Mouse (Mus musculus): Measurements from ENCODE around the gene Sez6l.

Sez6l gene

DNA sequence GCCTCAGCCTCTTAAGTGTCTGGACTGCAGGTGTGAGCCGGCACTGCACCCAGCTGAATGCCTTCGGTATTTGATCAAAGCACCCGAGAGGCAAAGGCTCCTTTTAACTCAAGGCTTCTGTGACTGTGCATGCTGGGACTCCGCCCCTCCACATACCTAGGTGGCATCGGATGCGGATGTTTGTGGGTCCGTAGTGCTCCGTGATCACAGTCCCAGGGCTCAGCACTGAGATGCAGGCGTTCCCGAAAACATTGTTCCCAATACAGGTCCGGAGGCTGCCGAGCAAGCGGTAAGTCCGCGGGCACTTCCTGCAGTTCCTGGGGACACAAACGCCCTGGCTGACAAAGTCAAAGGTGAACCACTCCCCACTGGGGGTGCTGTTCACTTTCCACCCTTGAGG is 186.0 kb downstream of the Sez6l start:
- peak in 1 of 2 experiments; percentile 5 for DNase-seq (ENCODE audit: low spot score in 2 of 2)

DNA sequence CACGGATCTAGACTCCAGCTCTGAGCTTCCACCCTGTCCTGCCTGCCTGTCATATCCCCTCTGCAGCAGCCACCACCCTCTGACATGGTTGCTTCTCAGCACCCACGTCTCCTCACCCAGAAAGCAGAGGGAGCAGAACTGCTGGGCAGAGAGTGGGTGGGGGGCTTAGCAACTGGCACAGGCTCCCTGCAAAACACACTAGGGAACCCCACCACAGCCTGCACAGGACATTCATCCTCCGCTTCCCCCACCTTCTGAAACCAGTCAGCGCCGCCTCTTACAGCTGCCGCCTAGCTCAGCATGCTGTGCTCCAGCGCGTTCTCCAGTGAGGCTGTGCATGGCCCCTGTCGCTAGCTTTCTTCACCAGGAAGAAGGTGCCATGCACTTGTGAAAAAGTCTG is 187.6 kb downstream of the Sez6l start:
- peak in 1 of 2 experiments; percentile 25 for DNase-seq (ENCODE audit: low spot score in 2 of 2)

DNA sequence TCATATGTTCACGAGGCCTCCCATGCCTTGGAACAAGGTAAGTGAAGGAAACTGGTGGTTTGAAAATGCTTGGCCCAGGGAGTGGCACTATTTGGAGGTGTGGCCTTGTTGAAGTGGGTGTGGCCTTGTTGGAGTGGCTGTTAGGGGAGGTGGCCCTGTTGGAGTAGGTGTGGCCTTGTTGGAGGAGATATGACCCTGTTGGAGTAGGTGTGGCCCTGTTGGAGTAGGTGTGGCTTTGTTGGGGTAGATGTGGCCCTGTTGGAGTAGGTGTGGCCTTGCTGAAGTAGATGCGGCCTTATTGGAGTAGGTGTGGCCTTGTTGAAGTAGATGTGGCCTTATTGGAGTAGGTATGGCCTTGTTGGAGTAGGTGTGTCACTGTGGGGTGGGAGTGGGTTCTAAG is 191.0 kb downstream of the Sez6l start:
- DNase-seq (ENCODE audit: low spot score in 2 of 2) = no peak

DNA sequence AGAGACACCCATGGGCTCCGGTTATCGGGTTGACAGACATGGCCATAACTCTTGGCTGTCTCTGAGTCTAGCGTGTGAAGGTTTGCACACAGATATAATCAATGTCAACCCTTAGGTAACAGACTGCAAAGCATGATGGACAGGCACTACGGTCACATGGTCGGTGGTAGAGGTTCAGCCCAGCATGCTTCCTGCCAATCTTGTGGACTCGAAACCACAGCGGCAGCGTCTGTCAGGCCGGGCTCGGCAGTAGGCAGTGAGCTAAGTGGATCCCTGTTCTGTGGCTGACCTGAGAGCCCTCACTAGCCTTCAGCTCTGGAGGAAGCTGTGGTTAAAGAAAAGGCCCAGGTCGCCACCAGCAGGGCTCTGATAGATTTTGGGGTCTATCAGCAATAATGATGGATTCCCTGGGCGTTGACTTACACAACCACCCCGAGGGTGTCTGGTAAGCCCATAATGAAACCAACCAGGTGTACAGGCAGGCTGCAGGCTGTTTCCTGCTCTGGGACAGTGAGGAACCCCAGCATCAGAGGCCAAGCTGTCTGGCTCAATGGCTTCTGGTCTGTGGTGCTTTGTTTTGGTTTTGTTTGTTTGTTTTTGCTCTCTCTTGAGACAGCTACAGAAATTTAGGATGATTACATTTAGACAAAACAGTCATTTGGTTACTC is 192.0 kb downstream of the Sez6l start:
- peak in 1 of 2 experiments; percentile 1 for DNase-seq (ENCODE audit: low spot score in 2 of 2)

DNA sequence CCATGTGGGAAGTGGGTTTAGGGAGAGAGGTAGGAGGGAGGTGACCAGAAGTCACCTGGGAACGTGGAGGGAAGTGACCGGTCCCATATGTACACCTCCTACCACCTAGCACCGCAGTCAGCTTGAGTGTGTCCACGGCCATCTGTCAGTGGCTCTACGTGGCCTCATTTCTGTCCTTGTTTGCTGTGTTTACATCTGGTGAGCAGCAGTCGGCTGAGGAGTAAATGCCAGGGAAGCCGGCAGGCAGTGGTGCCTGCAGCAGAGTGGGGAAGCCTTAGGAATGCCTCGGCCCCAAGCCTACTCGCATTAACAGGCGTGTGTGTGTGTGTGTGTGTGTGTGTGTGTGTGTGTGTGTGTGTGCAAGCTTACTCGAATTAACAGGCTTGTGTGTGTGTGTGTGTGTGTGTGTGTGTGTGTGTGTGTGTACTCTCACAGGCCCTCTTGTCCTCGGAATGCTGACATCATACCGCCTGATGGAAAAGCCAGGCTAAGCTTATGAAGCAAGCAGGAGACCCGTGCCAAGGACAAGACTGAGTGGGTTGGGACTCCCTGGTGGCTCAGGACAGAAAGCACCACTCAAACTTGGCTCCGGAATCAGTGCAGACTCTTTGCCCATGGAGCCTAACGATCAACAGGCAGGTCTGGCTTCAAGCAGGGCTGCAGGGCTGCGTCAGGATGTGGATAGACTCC is 194.2 kb downstream of the Sez6l start:
- peak; percentile 57 to 71 for DNase-seq (ENCODE audit: low spot score in 2 of 2)

DNA sequence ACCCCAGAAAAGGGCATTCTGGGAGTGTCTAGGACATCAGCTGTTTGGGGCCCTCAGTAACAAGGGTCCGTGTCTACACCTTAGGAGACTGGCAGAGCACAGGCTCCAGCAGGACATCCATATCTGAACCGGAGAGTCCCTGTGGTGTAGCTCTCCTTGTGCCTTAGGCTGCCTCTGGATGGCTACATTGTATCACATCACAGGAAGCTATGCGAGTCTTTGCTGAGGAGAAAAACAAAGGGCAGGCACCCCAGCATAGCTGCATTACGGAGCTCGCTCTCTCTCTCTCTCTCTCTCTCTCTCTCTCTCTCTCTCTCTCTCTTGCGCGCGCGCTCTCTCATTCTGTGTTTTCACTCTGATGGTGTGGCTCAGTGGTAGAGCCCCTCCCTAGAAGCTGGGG is 194.9 kb downstream of the Sez6l start:
- DNase-seq (ENCODE audit: low spot score in 2 of 2) = peak in 1 of 2 experiments; percentile 1

DNA sequence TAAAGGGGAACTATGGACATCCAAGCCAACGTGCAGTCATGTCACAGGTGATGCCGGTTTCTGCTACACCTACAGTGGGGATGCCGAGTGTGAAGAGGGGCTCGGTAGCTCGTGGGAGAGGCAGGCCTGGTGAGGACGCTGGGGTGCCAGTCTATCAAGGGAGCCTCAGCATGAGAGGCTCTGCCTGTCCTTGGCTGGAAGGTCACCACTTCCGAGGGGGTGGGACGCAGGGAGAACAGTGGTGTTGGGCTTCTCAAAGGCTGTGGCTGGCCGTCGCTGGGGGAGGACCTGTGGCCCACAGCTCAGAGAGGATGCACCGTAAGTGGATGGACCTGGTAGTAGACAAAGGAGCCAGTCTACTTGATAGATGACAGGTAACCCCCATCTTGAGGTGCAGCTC is 195.8 kb downstream of the Sez6l start:
- no peak for DNase-seq (ENCODE audit: low spot score in 2 of 2)

DNA sequence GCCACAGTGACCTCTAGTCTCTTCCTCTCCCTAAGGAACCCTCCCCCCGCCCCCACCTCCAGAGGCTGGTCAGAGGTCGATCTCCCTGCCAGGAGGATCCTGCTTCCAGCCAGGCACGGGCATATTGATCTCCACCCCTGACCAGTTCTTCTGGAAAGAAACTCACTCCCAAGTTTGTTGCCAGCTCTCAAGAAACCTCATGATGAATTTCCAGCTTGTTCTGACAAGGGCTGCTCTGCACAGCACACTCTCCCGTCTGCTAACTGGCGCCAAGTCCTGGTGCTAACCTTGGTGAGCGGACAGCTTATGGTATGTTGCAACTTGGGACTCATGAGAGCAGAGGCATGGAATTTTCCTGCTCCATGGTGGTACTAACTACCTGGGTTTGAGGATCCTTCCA is 198.3 kb downstream of the Sez6l start:
- DNase-seq (ENCODE audit: low spot score in 2 of 2) = no peak

DNA sequence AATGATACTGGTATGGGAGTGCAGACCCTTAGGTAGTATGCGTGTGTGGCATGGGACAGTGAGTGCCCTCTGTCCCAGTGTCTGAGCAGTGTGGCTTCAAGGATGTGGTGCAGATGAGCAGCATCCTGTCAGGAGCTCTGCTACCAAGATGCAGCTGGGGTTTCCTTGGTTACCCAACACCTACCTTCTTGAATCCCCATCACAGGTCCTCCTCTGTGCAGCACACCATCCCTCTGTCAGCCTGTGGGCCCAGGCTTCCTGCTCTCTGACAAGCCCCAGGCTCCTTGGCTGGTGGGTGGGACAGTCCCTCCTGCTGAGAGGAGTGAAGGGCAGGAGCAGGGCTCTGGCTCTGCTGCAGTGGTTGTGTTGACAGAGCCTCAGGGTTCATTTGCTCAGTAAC is 199.6 kb downstream of the Sez6l start:
- no peak for DNase-seq (ENCODE audit: low spot score in 2 of 2)

DNA sequence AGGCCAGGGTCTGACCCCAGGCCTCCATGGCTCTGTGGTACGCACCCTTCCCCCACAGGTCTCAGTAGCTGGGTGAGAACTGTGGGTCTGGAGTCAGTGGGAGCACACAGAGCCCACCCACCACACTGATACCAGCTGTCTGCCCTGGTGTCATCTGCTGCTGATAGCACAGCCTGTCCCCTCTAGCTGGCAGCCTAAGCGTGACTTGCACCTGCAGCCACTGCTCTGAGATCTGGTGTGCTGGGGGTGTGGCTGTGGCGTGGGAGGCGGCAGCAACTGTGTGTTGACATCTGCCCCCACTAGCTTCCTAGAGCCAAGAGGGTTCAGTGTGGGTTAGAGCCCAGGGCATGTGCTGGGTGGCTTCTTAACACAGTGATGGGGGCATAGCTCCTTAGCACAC is 200.9 kb downstream of the Sez6l start:
- no peak for DNase-seq (ENCODE audit: low spot score in 2 of 2)

DNA sequence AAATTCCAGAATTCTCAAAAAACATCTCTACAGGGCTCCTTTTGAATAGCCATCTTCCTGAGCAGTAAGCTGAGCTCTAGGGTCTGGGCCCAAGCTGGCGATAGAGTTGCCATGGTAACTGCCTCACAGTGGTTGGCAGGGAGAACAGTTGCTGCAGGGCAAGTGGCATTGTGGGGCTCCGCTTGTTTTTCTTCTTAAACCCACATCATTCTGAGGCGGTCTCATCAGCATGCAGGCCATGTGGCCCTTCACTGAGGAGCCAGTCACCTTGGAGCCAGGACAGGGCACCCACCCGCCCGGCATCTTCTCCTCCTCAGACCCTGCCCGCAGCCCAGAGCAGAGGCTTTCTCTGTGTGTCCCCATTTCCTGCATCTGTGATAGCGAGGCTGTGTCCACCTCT is 205.1 kb downstream of the Sez6l start:
- DNase-seq (ENCODE audit: low spot score in 2 of 2) = peak; percentile 76 to 77

DNA sequence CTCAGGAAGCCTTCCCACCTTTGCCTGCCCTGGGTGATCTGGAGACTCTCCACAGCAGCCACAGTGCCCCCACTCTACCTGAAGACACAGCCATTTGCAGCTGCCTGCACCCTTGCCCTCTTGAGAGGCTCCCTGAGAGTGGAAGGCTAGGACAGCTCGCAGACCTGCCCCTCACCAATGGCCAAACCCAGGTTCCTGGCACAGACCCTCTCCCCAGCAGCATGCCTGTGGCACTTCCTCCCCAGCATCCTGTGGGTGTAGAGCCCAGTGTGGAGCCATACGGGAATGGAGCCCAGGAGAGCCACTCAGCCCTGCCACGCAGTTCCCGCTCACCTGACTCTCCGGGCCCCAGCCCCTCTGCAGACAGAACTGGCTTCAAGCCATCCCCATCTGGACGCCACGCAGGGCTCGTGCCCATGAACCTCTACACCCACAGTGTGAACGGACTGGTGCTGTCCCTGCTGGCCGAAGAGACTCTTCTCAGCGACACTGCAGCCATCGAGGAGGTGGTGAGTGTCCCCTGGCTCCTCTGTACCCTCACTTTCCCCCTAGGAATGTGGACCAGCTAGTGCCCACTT is 206.7 kb downstream of the Sez6l start:
- DNase-seq (ENCODE audit: low spot score in 2 of 2) = no peak

DNA sequence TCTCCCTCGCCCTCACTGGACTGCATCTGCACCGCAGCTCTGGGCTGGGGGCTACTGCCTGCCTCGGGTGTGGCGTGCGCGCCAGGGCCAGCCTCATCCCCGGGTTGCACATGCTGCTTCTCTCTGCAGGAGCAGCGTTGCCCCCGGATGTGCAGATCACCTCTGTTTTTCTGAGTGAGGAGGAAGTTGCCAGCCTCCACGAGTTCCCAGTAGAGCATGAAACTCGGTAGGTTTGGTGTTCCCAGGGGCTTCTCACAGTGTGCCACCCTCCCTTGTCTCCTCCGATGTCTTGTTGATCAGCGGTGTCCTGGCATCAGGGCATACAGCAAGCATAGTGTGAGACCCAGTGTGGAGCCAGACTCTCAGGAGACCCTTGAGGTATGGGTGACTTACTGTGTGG is 207.7 kb downstream of the Sez6l start:
- no peak for DNase-seq (ENCODE audit: low spot score in 2 of 2)

Data from right cerebral cortex, postnatal 36 days (tissue).